Mouse (Mus musculus) stomach, embryonic 16.5 days (tissue): ENCODE results near the gene Ctla2b. TPM values are rescaled to one million over a fixed set of nuclear protein-coding genes. Genes with fewer than 3 reads are reported as not detected.
A peak's percentile ranks its signal among the peaks of the same experiment; 100 is the strongest.

ENCODE experiments used
- ATAC-seq: fragments of 200-750 bp; cut with Nextera tagmentation; 2 replicates; pipeline ENCODE4 v1.8.0; 2017; ENCODE audit warnings: moderate number of reproducible peaks, moderate TSS enrichment; ENCODE audit not compliant: insufficient read depth, low FRiP score
- H3K27ac ChIP-seq: fragments of 300-500 bp; sonication (generic); 2 replicates; pipeline ENCODE4 v1.5.1; 2014; ENCODE audit warnings: low read length
- H3K27me3 ChIP-seq: fragments of 300-500 bp; sonication (generic); 2 replicates; pipeline ENCODE4 v1.6.1; 2014; ENCODE audit warnings: low read length, control low read depth, mixed read lengths; ENCODE audit not compliant: control insufficient read depth, insufficient read depth
- H3K36me3 ChIP-seq: fragments of 300-500 bp; sonication (generic); 2 replicates; pipeline ENCODE4 v1.6.1; 2014; ENCODE audit warnings: low read length; ENCODE audit not compliant: control insufficient read depth, insufficient read depth
- H3K4me1 ChIP-seq: fragments of 300-500 bp; sonication (generic); 2 replicates; pipeline ENCODE4 v1.6.1; 2014; ENCODE audit warnings: low read length, control low read depth, mixed read lengths; ENCODE audit not compliant: control insufficient read depth, insufficient read depth
- H3K4me2 ChIP-seq: fragments of 300-500 bp; sonication (generic); 2 replicates; pipeline ENCODE4 v1.6.1; 2014; ENCODE audit warnings: low read depth, low read length, mixed read lengths
- H3K4me3 ChIP-seq: fragments of 300-500 bp; sonication (generic); replicated peaks from 2 replicates; pipeline ENCODE4 v1.5.1; 2014; ENCODE audit warnings: mild to moderate bottlenecking, low read length
- H3K9ac ChIP-seq: fragments of 300-500 bp; sonication (generic); 2 replicates; pipeline ENCODE4 v1.6.1; 2014; ENCODE audit warnings: low read length
- H3K9me3 ChIP-seq: fragments of 300-500 bp; sonication (generic); replicated peaks from 2 replicates; pipeline ENCODE4 v1.6.1; 2016; ENCODE audit warnings: low read length, control low read depth; ENCODE audit not compliant: control insufficient read depth
- WGBS: fragments of 180-500 bp; shearing (Covaris S2); extraction: QIAGEN DNeasy Blood & Tissue Kit; methylation state at CpG from one replicate; pipeline ENCODE4 v1.1.7; 2014; 5-methylcytosine and 5-hydroxymethylcytosine counted together
- polyA plus RNA-seq: library from polyadenylated mRNA; unstranded; fragments of >200 nt; fragmentation: Nextera tagmentation; extraction: Ambion mirVana; gene quantifications from 2 replicates; pipeline ENCODE4 v1.2.1, GENCODE M21; 2015

Ctla2b gene
- polyA plus RNA-seq, 1 experiment from 2014 or later = 3.1 TPM

DNA sequence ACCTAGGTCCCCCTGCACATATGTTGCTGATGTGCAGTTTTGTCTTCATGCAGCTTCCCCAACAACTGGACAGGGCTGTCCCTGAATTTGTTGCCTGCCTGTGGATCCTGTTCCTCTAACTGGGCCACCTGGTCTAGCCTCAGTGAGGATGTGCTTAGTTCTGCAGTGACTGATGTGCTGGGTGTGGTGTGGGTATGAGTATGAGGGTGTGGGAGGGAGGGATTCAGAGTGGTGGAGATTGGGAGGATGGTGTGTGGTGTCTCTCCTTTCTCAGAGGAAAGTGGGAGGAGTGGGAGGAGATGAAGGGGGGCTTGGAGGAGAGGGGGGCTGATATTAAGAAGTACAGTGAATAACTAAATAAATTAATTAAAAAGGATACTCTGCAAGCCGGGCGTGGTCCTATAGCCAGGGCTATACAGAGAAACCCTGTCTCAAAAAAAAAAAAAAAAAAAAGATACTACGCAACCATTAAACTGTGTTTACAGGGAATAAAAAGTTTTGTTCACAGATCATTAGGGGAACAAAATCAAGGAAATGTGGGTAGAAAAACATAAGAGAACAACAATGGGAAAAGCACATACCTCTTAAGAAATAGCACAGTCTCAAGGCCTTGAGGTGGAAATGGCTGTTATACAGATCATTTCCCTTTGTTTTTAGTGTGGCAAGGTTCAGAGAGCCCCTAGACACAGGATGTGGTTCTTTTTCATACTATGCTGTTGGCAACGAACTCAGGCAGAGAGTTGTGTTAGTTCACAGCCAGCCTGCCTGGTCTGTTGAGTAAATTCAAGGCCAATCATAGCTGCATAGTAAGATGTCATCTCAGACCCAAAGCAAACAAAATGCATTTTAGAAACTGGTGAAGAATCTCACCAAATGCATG, 48.8 kb downstream of the Ctla2b start:
- Histone ChIP-seq H3K9ac (no peak overlapping the region), H3K9me3 (no peaks in the 10 kb centered on the region), H3K27me3 (no peaks in the 10 kb centered on the region), H3K4me1 (no peaks in the 10 kb centered on the region), H3K27ac (peak overlapping the region; percentile 15; the same call in 1 of the 2 replicates), H3K36me3 (no peaks in the 10 kb centered on the region), H3K4me2 (no peak overlapping the region), H3K4me3 (no peak overlapping the region)
- peak; percentile 40; the same call in 1 of the 2 replicates for ATAC-seq
- 79% methylated on average over 4 of the region's 4 CpGs for WGBS

Other genes starting within 250 kb of the Ctla2b start
- gene BC051665, start 111.1 kb downstream of the Ctla2b start, polyA plus RNA-seq = not detected in 2 replicates
- gene Ctsll3, start 94.6 kb downstream of the Ctla2b start, polyA plus RNA-seq = not detected in 2 replicates
- gene 4930486L24Rik, start 33.0 kb downstream of the Ctla2b start, polyA plus RNA-seq = not detected in 2 replicates
- gene Gm49392, start 553 bp downstream of the Ctla2b start, polyA plus RNA-seq = 0.19 and 0.50 TPM in 2 replicates
- not detected in 2 replicates for gene Tpbpb, start 7.4 kb upstream of the Ctla2b start, polyA plus RNA-seq
- gene Gm49393, start 38.1 kb upstream of the Ctla2b start, polyA plus RNA-seq = not detected in 2 replicates
- 1.4 and 2.6 TPM in 2 replicates for gene Gm49391, start 39.1 kb upstream of the Ctla2b start, polyA plus RNA-seq
- 28.5 and 29.6 TPM in 2 replicates for gene Ctla2a, start 39.2 kb upstream of the Ctla2b start, polyA plus RNA-seq
- not detected in 2 replicates for gene Tpbpa, start 44.5 kb upstream of the Ctla2b start, polyA plus RNA-seq
- not detected in 2 replicates for gene Ctsj, start 108.5 kb upstream of the Ctla2b start, polyA plus RNA-seq
- not detected in 2 replicates for gene Ctsq, start 143.2 kb upstream of the Ctla2b start, polyA plus RNA-seq